Mouse (Mus musculus) hindbrain, embryonic 12.5 days (tissue): ENCODE data around the gene Spag16. TPM values are rescaled to one million over a fixed set of nuclear protein-coding genes. Genes with fewer than 3 reads are reported as not detected.
"Not testable (repeated sequence)": the region's sequence is repeated elsewhere in the genome, so short reads cannot be mapped to it uniquely, and the experiment has no call there.

Experiments
- ATAC-seq: fragments of 200-750 bp; cut with Nextera tagmentation; 2 replicates; pipeline ENCODE4 v1.8.0; 2017; ENCODE audit warnings: moderate TSS enrichment; ENCODE audit not compliant: low FRiP score
- H3K27ac ChIP-seq: fragments of 300-500 bp; sonication (generic); 2 replicates; pipeline ENCODE4 v1.5.1; 2016; ENCODE audit warnings: mild to moderate bottlenecking
- H3K27me3 ChIP-seq: fragments of 300-500 bp; sonication (generic); 2 replicates; pipeline ENCODE4 v1.6.1; 2016; ENCODE audit warnings: mild to moderate bottlenecking
- H3K36me3 ChIP-seq: fragments of 300-500 bp; sonication (generic); 2 replicates; pipeline ENCODE4 v1.6.1; 2016; ENCODE audit warnings: mild to moderate bottlenecking
- H3K4me1 ChIP-seq: fragments of 300-500 bp; sonication (generic); 2 replicates; pipeline ENCODE4 v1.6.1; 2016
- H3K4me2 ChIP-seq: fragments of 300-500 bp; sonication (generic); replicated peaks from 2 replicates; pipeline ENCODE4 v1.6.1; 2016; ENCODE audit warnings: mild to moderate bottlenecking
- H3K4me3 ChIP-seq: fragments of 300-500 bp; sonication (generic); 2 replicates; pipeline ENCODE4 v1.5.1; 2016; ENCODE audit warnings: mild to moderate bottlenecking
- H3K9ac ChIP-seq: fragments of 300-500 bp; sonication (generic); 2 replicates; pipeline ENCODE4 v1.6.1; 2016; ENCODE audit warnings: mild to moderate bottlenecking, moderate library complexity
- H3K9me3 ChIP-seq: fragments of 300-500 bp; sonication (generic); replicated peaks from 2 replicates; pipeline ENCODE4 v1.6.1; 2016; ENCODE audit warnings: mild to moderate bottlenecking
- WGBS: fragments of 180-500 bp; shearing (Covaris S2); methylation state at CpG from one replicate; pipeline ENCODE4 v1.1.7; 2016; 5-methylcytosine and 5-hydroxymethylcytosine counted together
- polyA plus RNA-seq: library from polyadenylated mRNA; unstranded; fragments of >200 nt; fragmentation: Nextera tagmentation; extraction: Ambion mirVana; gene quantifications from 2 replicates; pipeline ENCODE4 v1.2.1, GENCODE M21; 2016

The Spag16 gene
- 2.5 and 3.2 TPM in 2 replicates for polyA plus RNA-seq

DNA sequence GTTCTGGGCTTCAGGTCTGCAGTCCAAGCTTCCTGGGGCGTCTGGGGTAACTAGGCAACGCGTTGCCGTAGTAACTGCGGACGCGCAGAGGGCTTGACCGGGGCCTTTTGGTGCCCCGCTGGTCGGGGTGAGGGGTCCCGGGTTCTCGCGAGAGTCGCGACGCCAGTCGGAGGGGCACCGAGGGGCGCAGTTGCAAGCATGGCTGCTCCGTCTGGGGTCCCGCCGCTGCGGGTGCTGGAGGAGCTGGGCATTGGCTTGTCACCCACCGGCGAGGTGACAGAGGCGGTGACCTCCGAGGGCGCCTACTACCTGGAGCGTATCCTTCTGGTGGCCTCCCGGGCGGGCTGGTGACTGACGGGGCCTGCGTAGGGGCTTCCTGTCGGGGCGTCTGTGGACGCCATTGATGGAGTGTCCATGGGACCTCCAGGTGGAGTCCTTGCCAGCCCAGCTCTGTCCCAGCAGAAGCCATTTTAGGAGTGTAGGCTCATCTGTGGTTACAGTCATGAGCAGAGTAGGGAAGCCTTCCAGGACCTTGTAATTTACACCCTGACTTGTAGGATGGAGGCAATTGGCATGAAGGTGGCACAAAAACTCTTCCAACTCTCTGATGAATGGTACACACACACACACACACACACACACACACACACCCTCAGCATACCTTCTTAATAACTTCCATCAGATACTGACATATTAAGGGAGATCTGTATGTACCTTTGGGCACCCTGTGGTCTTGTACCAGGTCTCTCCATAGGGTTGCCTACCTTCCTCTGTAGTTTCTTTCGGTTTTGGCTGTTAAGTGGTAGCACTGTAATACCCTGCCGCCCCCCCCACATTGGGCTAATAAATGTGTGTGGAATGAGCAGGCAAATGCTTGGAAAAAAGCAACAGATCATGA lies at the start of gene Spag16:
Gene Spag16 (plus strand): TSS at position 165 of the 898 bp plus-strand sequence.
- Histone ChIP-seq H3K27me3 (no peaks in the 10 kb centered on the region), H3K4me2 (peak within 1 kb of the TSS; percentile 85), H3K9ac (peak within 1 kb of the TSS; percentile 43), H3K27ac (no peak within 1 kb of the TSS), H3K4me1 (peaks cover 3% of the 10 kb centered on the region; the same call in 1 of the 2 replicates), H3K9me3 (no peaks in the 10 kb centered on the region), H3K4me3 (peak within 1 kb of the TSS; percentile 54), H3K36me3 (no peaks in the 10 kb centered on the region)
- peak; percentile 96 for ATAC-seq
- 8% methylated on average over 38 of the region's 38 CpGs for WGBS

GRCm38 (mm10) chr1:69785129-69785528 lies 41.6 kb upstream of the Spag16 start:
- no peak overlapping the region for H3K27ac ChIP-seq
- H3K4me2 ChIP-seq, result no peak overlapping the region
- WGBS, result 11% methylated on average over 6 of the region's 6 CpGs
- no peaks in the 10 kb centered on the region for H3K9me3 ChIP-seq
- no peak for ATAC-seq
- H3K4me3 ChIP-seq, result no peak overlapping the region
- H3K36me3 ChIP-seq, result no peaks in the 10 kb centered on the region
- H3K27me3 ChIP-seq, result no peaks in the 10 kb centered on the region
- H3K4me1 ChIP-seq, result no peaks in the 10 kb centered on the region
- no peak overlapping the region for H3K9ac ChIP-seq

GRCm38 (mm10) chr1:69786716-69787115 lies 40.1 kb upstream of the Spag16 start:
- Histone ChIP-seq H3K4me2 (no peak overlapping the region), H3K27ac (no peak overlapping the region), H3K4me3 (no peak overlapping the region), H3K4me1 (no peaks in the 10 kb centered on the region), H3K9ac (no peak overlapping the region), H3K27me3 (no peaks in the 10 kb centered on the region), H3K36me3 (no peaks in the 10 kb centered on the region), H3K9me3 (no peaks in the 10 kb centered on the region)
- 60% methylated on average over 6 of the region's 6 CpGs for WGBS
- ATAC-seq, result no peak

- H3K27me3 ChIP-seq, result no peaks in the 10 kb centered on the region
- no peak overlapping the region for H3K4me2 ChIP-seq
- 79% methylated on average over 12 of the region's 12 CpGs for WGBS
Observed at GRCm38 (mm10) chr1:69787379-69787778, 39.4 kb upstream of the Spag16 start.

DNA sequence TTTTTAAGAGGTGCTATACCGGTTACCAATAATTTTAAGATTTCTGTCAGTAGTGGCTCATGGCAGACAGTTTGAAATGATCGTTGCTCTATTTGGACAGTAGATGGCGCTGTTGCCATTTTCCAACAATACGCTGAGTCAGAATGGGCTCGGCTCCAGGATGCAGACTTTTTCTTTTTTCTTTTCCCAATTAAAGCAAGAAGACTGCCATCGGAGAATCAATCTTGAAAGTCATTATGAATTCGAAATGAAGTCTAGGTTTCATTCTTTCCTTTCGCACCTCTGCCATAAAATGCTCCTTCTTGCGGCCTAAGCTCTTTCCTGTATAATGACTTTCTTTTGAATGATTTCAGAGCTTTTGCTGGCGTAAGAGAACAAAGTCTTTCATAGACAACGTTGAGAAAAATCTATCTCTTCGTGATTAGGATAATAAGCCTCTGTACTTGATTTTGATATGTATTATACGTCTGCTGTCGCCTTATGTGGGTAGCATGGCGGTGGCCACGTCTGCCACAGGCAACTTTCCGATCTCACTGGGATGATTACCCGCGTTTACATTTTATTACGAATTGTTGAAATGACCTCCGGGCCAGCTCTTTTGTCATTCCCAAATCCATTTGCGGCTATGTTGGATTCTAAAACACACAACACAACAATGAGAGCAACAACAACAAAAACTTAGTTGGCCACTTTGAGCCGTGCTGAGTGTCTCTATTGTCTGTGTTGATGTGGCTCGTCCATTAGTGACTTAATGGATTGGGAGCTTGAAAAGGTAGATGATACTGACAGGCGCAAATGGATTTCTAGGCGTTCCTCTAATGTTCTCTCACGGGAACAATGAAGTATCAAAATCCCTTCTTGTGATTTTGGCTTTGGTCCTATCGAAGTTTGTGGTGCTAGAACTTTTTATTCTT lies 36.2 kb upstream of the Spag16 start:
- no peaks in the 10 kb centered on the region for H3K9me3 ChIP-seq
- 0 out of 2 replicates have a peak overlapping the region, but pooled peaks have one; percentile 9 for H3K27ac ChIP-seq
- no peaks in the 10 kb centered on the region for H3K27me3 ChIP-seq
- 0 out of 2 replicates have a peak overlapping the region, but pooled peaks have one; percentile 15 for H3K9ac ChIP-seq
- H3K4me1 ChIP-seq, result no peaks in the 10 kb centered on the region
- peak; percentile 78 for ATAC-seq
- H3K36me3 ChIP-seq, result no peaks in the 10 kb centered on the region
- H3K4me2 ChIP-seq, result peak overlapping the region; percentile 54
- peak overlapping the region; percentile 29 for H3K4me3 ChIP-seq
- 25% methylated on average over 28 of the region's 28 CpGs for WGBS

More at GRCm38 (mm10) chr1:69787379-69787778, 39.4 kb upstream of the Spag16 start:
- Histone ChIP-seq H3K4me3 (no peak overlapping the region), H3K4me1 (no peaks in the 10 kb centered on the region), H3K36me3 (no peaks in the 10 kb centered on the region), H3K27ac (no peak overlapping the region), H3K9me3 (no peaks in the 10 kb centered on the region), H3K9ac (no peak overlapping the region)
- no peak for ATAC-seq

DNA sequence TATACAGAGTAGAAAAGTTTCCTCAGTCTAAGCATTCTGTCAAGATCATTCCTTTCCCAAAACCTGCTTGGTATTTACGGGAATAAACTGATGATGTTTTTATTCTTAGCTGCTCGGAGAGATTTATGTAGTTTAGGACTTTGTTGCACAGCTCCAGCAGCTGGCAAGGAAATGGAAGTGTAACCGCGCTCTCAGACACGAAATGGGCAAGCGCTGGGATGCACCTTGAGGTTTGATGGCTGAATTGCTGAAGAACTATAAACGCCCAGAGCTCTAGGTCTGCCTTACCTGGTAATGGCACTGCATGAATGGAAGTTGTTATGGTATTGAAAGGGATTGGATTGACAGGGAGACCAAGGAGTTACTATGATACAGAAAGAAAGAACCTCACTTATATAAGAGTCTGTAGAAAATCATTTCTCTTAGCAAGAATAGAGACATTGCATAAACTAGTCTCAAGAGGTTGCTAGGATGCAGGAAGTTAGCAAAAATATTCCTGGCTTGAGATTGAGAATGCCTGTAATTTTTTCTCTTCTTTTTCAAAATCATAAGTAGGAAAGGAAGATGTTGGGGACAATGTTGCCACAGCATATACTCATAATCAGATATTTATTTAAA lies 27.7 kb upstream of the Spag16 start:
- no peak overlapping the region for H3K9ac ChIP-seq
- no peak for ATAC-seq
- H3K27ac ChIP-seq, result no peak overlapping the region
- no peak overlapping the region for H3K4me2 ChIP-seq
- no peaks in the 10 kb centered on the region for H3K36me3 ChIP-seq
- WGBS, result 89% methylated on average over 7 of the region's 7 CpGs
- H3K4me3 ChIP-seq, result no peak overlapping the region
- H3K27me3 ChIP-seq, result no peaks in the 10 kb centered on the region
- H3K4me1 ChIP-seq, result no peaks in the 10 kb centered on the region
- no peaks in the 10 kb centered on the region for H3K9me3 ChIP-seq

DNA sequence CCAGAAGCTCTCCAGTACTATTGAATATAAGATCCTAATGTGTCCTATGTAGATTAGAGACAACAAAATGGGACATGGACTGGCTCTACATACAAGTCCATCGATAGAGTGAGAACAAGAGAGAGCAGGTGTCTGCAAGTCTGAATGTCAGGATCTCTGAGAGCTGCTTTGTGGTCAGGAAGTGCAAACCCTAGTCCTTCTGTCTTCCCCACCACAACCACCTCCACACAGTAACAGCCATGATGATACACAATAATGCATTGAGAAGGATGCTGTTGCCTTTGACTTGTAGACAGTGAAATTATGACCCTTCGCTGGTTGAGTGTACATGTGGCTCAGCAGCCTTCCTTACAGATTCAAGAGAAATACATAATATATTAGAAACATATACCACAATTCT lies 16.6 kb upstream of the Spag16 start:
- Histone ChIP-seq H3K4me2 (no peak overlapping the region), H3K9me3 (no peaks in the 10 kb centered on the region), H3K9ac (no peak overlapping the region), H3K27me3 (no peaks in the 10 kb centered on the region), H3K4me1 (no peaks in the 10 kb centered on the region), H3K27ac (no peak overlapping the region), H3K4me3 (no peak overlapping the region), H3K36me3 (no peaks in the 10 kb centered on the region)
- ATAC-seq, result no peak
- WGBS, result 90% methylated on average over 2 of the region's 2 CpGs

DNA sequence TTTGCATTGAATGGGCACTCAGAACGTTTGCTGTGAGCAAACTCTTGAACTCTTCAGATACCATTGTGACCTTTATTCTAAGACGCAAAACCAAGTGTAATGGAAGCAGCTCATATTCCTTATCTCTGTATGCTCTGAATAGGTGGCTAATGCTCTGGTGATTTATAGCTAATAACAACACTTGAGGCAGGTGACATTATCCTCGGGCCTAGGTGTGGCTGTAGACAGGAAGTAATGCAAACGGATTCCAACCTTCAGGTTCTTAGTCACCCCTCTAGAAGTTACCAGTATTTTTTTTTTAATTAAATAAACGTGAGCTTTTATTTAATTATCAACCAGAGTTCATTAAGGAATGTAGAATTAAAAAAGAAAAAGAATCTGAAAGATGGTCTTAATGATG lies 1.1 kb upstream of the Spag16 start:
- not testable (repeated sequence) for H3K4me1 ChIP-seq, H3K36me3 ChIP-seq, H3K27me3 ChIP-seq, H3K4me2 ChIP-seq, H3K9me3 ChIP-seq, H3K9ac ChIP-seq, ATAC-seq, H3K27ac ChIP-seq, H3K4me3 ChIP-seq
- WGBS, result 85% methylated on average over 5 of the region's 5 CpGs

- Histone ChIP-seq H3K9ac (no peak overlapping the region), H3K27me3 (no peaks in the 10 kb centered on the region), H3K36me3 (no peaks in the 10 kb centered on the region), H3K4me2 (no peak overlapping the region), H3K4me1 (peaks cover 3% of the 10 kb centered on the region; the same call in 1 of the 2 replicates), H3K9me3 (no peaks in the 10 kb centered on the region), H3K27ac (no peak overlapping the region), H3K4me3 (no peak overlapping the region)
- 94% methylated on average over 7 of the region's 7 CpGs for WGBS
- ATAC-seq, result no peak
Observed at GRCm38 (mm10) chr1:69828872-69829479, 2.2 kb downstream of the Spag16 start.

- Histone ChIP-seq H3K9ac (no peak overlapping the region), H3K4me3 (no peak overlapping the region), H3K27me3 (no peaks in the 10 kb centered on the region), H3K9me3 (no peaks in the 10 kb centered on the region), H3K27ac (no peak overlapping the region), H3K4me1 (peaks cover 3% of the 10 kb centered on the region; the same call in 1 of the 2 replicates), H3K4me2 (no peak overlapping the region), H3K36me3 (no peaks in the 10 kb centered on the region)
- WGBS, result 90% methylated on average over 1 of the region's 1 CpGs
- ATAC-seq, result no peak
Observed at GRCm38 (mm10) chr1:69830586-69830985, 3.8 kb downstream of the Spag16 start.

DNA sequence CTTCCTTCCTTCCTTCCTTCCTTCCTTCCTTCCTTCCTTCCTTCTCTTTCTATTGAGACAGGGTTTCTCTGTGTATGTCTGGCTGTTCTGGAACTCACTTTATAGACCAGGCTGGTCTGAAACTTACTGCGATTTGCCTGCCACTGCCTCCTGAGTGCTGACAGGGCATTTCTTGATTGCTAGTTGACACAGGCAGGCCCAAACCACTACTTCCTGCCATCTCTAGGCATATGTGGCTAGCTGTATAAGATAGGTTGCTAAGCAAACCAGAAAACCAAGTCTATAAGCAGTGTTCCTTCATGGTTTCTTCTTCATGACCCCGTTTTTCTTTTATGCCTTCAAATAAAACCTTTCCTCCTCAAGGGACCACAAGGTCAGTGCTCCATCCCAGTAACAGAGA lies 4.2 kb downstream of the Spag16 start:
- H3K4me1 ChIP-seq, result peaks cover 3% of the 10 kb centered on the region; the same call in 1 of the 2 replicates
- no peak overlapping the region for H3K27ac ChIP-seq
- WGBS, result 90% methylated on average over 2 of the region's 2 CpGs
- no peak overlapping the region for H3K4me3 ChIP-seq
- no peaks in the 10 kb centered on the region for H3K36me3 ChIP-seq
- no peak overlapping the region for H3K4me2 ChIP-seq
- no peaks in the 10 kb centered on the region for H3K27me3 ChIP-seq
- H3K9ac ChIP-seq, result no peak overlapping the region
- H3K9me3 ChIP-seq, result no peaks in the 10 kb centered on the region
- no peak for ATAC-seq
